In the genomic region with DNA sequence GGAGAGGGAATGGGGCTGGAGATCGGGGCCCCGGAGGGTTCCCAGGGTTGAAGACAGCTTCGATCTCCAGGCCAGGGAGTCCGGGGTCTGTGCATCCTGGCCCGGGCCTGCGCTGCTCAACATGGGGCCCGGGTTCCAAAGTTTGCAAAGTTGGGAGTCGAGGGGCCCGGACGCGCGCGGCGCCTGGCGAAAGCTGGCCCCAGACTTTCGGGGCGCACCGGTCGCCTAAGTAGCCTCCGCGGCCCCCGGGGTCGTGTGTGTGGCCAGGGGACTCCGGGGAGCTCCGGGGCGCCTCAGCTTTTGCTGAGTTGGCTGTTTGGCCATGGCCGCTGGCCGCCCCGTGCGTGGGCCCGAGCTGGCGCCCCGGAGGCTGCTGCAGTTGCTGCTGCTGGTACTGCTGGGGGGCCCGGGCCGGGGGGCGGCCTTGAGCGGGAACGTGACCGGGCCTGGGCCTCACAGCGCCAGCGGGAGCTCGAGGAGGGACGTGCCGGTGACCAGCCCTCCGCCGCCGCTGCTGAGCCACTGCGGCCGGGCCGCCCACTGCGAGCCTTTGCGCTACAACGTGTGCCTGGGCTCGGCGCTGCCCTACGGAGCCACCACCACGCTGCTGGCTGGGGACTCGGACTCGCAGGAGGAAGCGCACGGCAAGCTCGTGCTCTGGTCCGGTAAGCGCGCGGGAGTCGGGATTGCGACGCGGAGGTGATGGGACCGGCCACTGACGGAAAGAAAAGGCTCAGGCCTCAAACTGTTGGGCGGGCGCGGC, we compare ENCODE assay signal across 7 mouse cellular contexts. TPM values are rescaled to one million over a fixed set of nuclear protein-coding genes. Genes with fewer than 3 reads are reported as not detected.
DNase-seq lines count a peak whose midpoint lies in the region; ATAC-seq and TF ChIP-seq lines count a peak whose summit lies in the region.

No protein-coding gene starts in this region.

- H3K9me3 ChIP-seq in ES-E14 (ENCODE audit: control insufficient read depth, insufficient read depth, low read depth, low read length) = no peaks in the 10 kb centered on the region
- H3K9me3 ChIP-seq in forebrain, embryonic 10.5 days = no peaks in the 10 kb centered on the region
- H3K9me3 ChIP-seq in stomach, postnatal 0 days (ENCODE audit: control insufficient read depth, low read length) = no peaks in the 10 kb centered on the region

- peak overlapping the region; percentile 76 to 83 for H3K4me3 ChIP-seq in ES-E14 (ENCODE audit: insufficient read depth in 1 of 2, low read depth in 1 of 2, low read length in 2 of 2, poor library complexity in 1 of 2, severe bottlenecking in 1 of 2)
- H3K4me3 ChIP-seq in forebrain, embryonic 10.5 days = peak overlapping the region; percentile 98
- peak overlapping the region; percentile 85 for H3K4me3 ChIP-seq in stomach, postnatal 0 days (ENCODE audit: low read depth, low read length)

- peaks cover 2% of the 10 kb centered on the region; the same call in 1 of the 2 replicates for H3K36me3 ChIP-seq in ES-E14 (ENCODE audit: control insufficient read depth, insufficient read depth, low read length, poor library complexity, severe bottlenecking)
- peaks cover 31% of the 10 kb centered on the region for H3K36me3 ChIP-seq in forebrain, embryonic 10.5 days (replicated peaks)
- no peaks in the 10 kb centered on the region; the same call in 1 of the 2 replicates for H3K36me3 ChIP-seq in stomach, postnatal 0 days (ENCODE audit: control insufficient read depth, insufficient read depth, low read length)

- peak overlapping the region; percentile 81 for H3K4me2 ChIP-seq in stomach, postnatal 0 days (replicated peaks; ENCODE audit: low read depth)

- no peak for TF ChIP-seq EP300 in stomach, postnatal 0 days (optimal IDR thresholded peaks at IDR 0.05)

- H3K27me3 ChIP-seq in forebrain, embryonic 10.5 days (ENCODE audit: poor library complexity, severe bottlenecking) = no peaks in the 10 kb centered on the region
- no peaks in the 10 kb centered on the region for H3K27me3 ChIP-seq in stomach, postnatal 0 days (ENCODE audit: control insufficient read depth, insufficient read depth, low read length)

- H3K4me1 ChIP-seq in ES-E14 (ENCODE audit: control insufficient read depth in 2 of 2, insufficient read depth in 2 of 2, low read length in 2 of 2, poor library complexity in 1 of 2) = no peaks in the 10 kb centered on the region
- peaks cover 44% of the 10 kb centered on the region for H3K4me1 ChIP-seq in forebrain, embryonic 10.5 days
- H3K4me1 ChIP-seq in stomach, postnatal 0 days (replicated peaks; ENCODE audit: control insufficient read depth, insufficient read depth) = no peaks in the 10 kb centered on the region; the same call in 1 of the 2 replicates

- intact Hi-C loops in heart, postnatal 14 days (cut with DNase I) = no loop called here

- H3K27ac ChIP-seq in ES-E14 (ENCODE audit: insufficient read depth, low read depth, low read length, poor library complexity, severe bottlenecking) = 0 out of 2 replicates have a peak overlapping the region, but pooled peaks have one; percentile 24
- peak overlapping the region; percentile 100 for H3K27ac ChIP-seq in forebrain, embryonic 10.5 days
- H3K27ac ChIP-seq in stomach, postnatal 0 days (replicated peaks) = peak overlapping the region; percentile 97

- DNase-seq in ES-E14 (ENCODE audit: low read depth, low spot score) = no peak
- peak; percentile 81 for DNase-seq in adrenal gland, adult 2 months
- peak; percentile 78 for DNase-seq in forebrain, embryonic 10.5 days (ENCODE audit: extremely low spot score, low spot score)
- peak; percentile 73 for DNase-seq in heart, postnatal 14 days
- DNase-seq in kidney, postnatal 36 days = peak; percentile 58 to 80
- peak; percentile 81 for DNase-seq in stomach, postnatal 0 days (ENCODE audit: low spot score)

- H3K9ac ChIP-seq in ES-E14 (ENCODE audit: insufficient read depth, low read depth, low read length, poor library complexity, severe bottlenecking) = peak overlapping the region; percentile 73
- peak overlapping the region; percentile 99 for H3K9ac ChIP-seq in stomach, postnatal 0 days (ENCODE audit: low read length)

- no peak for TF ChIP-seq CTCF in stomach, postnatal 0 days (IDR thresholded peaks at IDR 0.05; ENCODE audit: low read depth)

- WGBS in forebrain, embryonic 10.5 days = under 1% methylated on average over 75 of the region's 75 CpGs
- under 1% methylated on average over 71 of the region's 75 CpGs for WGBS in stomach, postnatal 0 days

- in situ Hi-C loops in ES-E14 (cut with MboI; ENCODE audit: low sequenced_read_pairs in 2 of 2, unreplicated experiment in 2 of 2) = no loop called here

- peak; percentile 78 for ATAC-seq in megakaryocyte progenitor cell, adult 5-6 weeks (replicated peaks; ENCODE audit: poor library complexity)
- peak; percentile 76 for ATAC-seq in stomach, postnatal 0 days (ENCODE audit: low FRiP score, low TSS enrichment)

TF ChIP-seq in ES-E14, 5 proteins besides CTCF, POLR2A, EP300 and RAD21:
- no peak for TF ChIP-seq ZNF384 (IDR thresholded peaks at IDR 0.05; ENCODE audit: low read depth, low read length)
- TF ChIP-seq MAFK (IDR thresholded peaks at IDR 0.05; ENCODE audit: insufficient read depth, low read depth, low read length) = peak; percentile 89

RNA-seq across cellular contexts. Expression of a gene that starts 0.6 kb away (rescaled TPM):
- 25.7 and 27.3 TPM in 2 replicates for total RNA-seq in ES-E14 (2012; rRNA removed)
- total RNA-seq in adrenal gland, adult 2 months (2021) = 10 to 100 TPM; 41.3 to 46.1 TPM
- 72.3 and 74.7 TPM in 2 replicates for polyA plus RNA-seq in adrenal gland, adult 2 months (2012; rRNA removed)
- 51.2 and 52.7 TPM in 2 replicates for polyA plus RNA-seq in forebrain, embryonic 10.5 days (2016; fragmentation: Nextera tagmentation; extraction: Ambion mirVana)
- total RNA-seq in heart, postnatal 14 days (2021) = 10 to 100 TPM; 16.8 to 17.6 TPM
- total RNA-seq in megakaryocyte progenitor cell, adult 5-6 weeks (2015) = 25.5 and 33.6 TPM in 2 replicates
- 16.4 and 19.9 TPM in 2 replicates for total RNA-seq in megakaryocyte progenitor cell, adult 5-6 weeks (2017)
- polyA plus RNA-seq in stomach, postnatal 0 days (2015; fragmentation: Nextera tagmentation; extraction: Ambion mirVana) = 10.8 and 14.1 TPM in 2 replicates

RNA-seq across cellular contexts. Expression of a gene that starts 31.9 kb away (rescaled TPM):
- total RNA-seq in ES-E14 (2012; rRNA removed) = 15.3 and 17.5 TPM in 2 replicates
- total RNA-seq in adrenal gland, adult 2 months (2021) = 100 to 1,000 TPM in 1 of 2 experiments, 10 to 100 TPM in 1; 72.4 to 344 TPM
- polyA plus RNA-seq in adrenal gland, adult 2 months (2012; rRNA removed) = 48.4 and 104 TPM in 2 replicates
- 13.5 and 15.1 TPM in 2 replicates for polyA plus RNA-seq in forebrain, embryonic 10.5 days (2016; fragmentation: Nextera tagmentation; extraction: Ambion mirVana)
- total RNA-seq in heart, postnatal 14 days (2021) = 10 to 100 TPM; 15.0 TPM
- total RNA-seq in megakaryocyte progenitor cell, adult 5-6 weeks (2015) = 10.2 and 19.1 TPM in 2 replicates
- 14.0 and 38.9 TPM in 2 replicates for total RNA-seq in megakaryocyte progenitor cell, adult 5-6 weeks (2017)
- polyA plus RNA-seq in stomach, postnatal 0 days (2015; fragmentation: Nextera tagmentation; extraction: Ambion mirVana) = 51.9 and 54.6 TPM in 2 replicates

RNA-seq across cellular contexts. Expression of a gene that starts 41.8 kb away (rescaled TPM):
- 5.7 and 7.9 TPM in 2 replicates for total RNA-seq in ES-E14 (2012; rRNA removed)
- 1 to 10 TPM; 2.2 to 2.5 TPM for total RNA-seq in adrenal gland, adult 2 months (2021)
- polyA plus RNA-seq in adrenal gland, adult 2 months (2012; rRNA removed) = 1.2 and 1.5 TPM in 2 replicates
- 11.5 and 13.3 TPM in 2 replicates for polyA plus RNA-seq in forebrain, embryonic 10.5 days (2016; fragmentation: Nextera tagmentation; extraction: Ambion mirVana)
- total RNA-seq in heart, postnatal 14 days (2021) = 1 to 10 TPM; 1.3 to 2.4 TPM
- 4.6 and 5.4 TPM in 2 replicates for total RNA-seq in megakaryocyte progenitor cell, adult 5-6 weeks (2015)
- total RNA-seq in megakaryocyte progenitor cell, adult 5-6 weeks (2017) = 3.7 and 5.8 TPM in 2 replicates
- polyA plus RNA-seq in stomach, postnatal 0 days (2015; fragmentation: Nextera tagmentation; extraction: Ambion mirVana) = 4.0 and 4.4 TPM in 2 replicates

Comparison
In these comparisons a context has a peak if more than half of its experiments do, and no peak if none do; other contexts are left out.
1. H3K27ac ChIP-seq: peak in every context shown above with its lines; median percentile 100 in forebrain, embryonic 10.5 days; 97 in stomach, postnatal 0 days; 24 in ES-E14.